Mouse (Mus musculus): ENCODE results near the gene AC153137.1.
A peak's percentile ranks its signal among the peaks of the same experiment; 100 is the strongest.
"Not testable (repeated sequence)": the region's sequence is repeated elsewhere in the genome, so short reads cannot be mapped to it uniquely, and the experiment has no call there.

Gene AC153137.1

GRCm38 (mm10) chr1:30977868-30978267 is at the start of gene AC153137.1:
Gene AC153137.1 (minus strand): TSS chr1:30977968.
- not testable (repeated sequence) for DNase-seq

DNA sequence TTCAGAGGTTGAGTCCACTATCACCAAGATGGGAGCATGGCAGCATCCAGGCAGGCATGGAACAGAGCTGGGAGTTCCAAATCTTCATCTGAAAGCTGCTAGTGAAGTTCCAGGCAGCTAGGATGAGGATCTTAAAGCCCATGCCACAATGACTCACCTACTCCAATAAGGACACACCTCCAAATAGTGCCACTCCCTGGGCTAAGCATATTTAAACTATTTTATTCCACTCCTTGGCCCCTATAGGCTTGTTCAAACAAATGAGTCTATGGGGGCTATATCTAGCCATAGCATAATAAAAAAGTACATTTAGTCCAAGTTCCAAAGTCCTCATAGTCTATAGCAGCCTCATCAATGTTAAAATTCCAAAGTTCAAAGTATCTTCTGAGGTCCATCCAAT is 45.4 kb upstream of the AC153137.1 start:
- no peak for DNase-seq

GRCm38 (mm10) chr1:31019283-31019682 is 41.5 kb upstream of the AC153137.1 start:
- no peak for DNase-seq

DNA sequence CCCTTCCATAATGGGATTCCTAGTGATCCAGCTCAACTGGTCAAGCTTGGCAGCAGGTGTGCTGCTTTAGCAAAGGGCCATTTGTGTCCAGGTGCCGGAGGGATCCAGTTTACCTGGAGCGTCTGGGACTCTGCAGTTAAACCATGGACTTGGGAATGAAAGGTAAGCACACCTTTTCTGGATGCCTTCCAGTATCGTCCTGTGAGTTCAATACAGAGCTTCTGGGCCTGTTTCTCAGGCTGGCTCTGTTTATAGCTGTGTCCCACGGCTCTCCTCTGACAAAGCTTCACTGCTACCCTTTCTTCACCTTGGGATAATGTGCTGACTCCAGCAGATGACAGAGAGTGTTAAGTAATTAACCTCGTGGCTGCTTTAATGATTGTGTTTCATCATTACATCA is 39.6 kb upstream of the AC153137.1 start:
- DNase-seq: no peak

DNA sequence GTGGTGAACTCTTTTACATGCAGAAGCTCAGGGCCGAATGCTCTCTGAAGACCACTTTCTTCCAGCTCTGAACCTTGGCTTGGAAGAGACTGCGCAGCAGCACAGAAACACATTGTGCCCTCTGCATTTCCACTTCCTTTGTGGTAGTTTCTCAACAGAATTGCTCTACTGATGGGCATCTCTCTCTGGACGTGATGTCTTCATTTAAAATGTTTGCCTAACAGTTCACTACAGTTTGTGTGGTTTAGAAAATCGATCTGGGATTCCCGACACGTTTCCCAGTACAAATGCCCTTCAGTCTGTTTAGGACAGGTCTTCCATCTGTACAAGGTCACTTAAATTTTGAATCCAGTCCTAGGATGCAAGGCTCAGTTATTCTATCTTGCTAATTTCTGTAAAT is 38.3 kb upstream of the AC153137.1 start:
- DNase-seq: no peak

DNA sequence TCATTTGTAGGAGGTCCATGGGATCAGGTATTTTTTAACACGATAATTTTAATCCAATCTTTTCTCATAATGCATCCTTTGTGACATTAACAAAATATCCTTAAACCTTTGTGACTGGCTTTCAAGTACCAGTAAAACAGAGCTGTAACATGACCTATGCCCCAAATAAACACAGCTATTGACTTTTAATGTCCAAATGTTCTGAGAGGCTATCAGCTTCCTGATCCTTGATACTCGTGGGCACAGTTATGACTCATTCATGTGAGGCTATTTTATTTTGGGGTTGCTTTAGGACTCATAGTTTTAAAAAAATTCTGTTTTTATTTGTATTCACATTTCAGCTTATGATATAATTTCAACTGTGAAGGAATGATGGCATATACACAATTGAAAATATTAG is 37.5 kb upstream of the AC153137.1 start:
- no peak for DNase-seq

GRCm38 (mm10) chr1:30977239-30977638 is 529 bp downstream of the AC153137.1 start:
- DNase-seq: not testable (repeated sequence)

GRCm38 (mm10) chr1:30951795-30952194 is 26.0 kb downstream of the AC153137.1 start:
- no peak for DNase-seq

GRCm38 (mm10) chr1:30950456-30950835 is 27.3 kb downstream of the AC153137.1 start:
- DNase-seq: no peak

- DNase-seq: peak; percentile 96
Measured at GRCm38 (mm10) chr1:30949710-30950455, 27.9 kb downstream of the AC153137.1 start.

- DNase-seq: peak; percentile 64
Measured at GRCm38 (mm10) chr1:30948950-30949639, 28.7 kb downstream of the AC153137.1 start.

DNA sequence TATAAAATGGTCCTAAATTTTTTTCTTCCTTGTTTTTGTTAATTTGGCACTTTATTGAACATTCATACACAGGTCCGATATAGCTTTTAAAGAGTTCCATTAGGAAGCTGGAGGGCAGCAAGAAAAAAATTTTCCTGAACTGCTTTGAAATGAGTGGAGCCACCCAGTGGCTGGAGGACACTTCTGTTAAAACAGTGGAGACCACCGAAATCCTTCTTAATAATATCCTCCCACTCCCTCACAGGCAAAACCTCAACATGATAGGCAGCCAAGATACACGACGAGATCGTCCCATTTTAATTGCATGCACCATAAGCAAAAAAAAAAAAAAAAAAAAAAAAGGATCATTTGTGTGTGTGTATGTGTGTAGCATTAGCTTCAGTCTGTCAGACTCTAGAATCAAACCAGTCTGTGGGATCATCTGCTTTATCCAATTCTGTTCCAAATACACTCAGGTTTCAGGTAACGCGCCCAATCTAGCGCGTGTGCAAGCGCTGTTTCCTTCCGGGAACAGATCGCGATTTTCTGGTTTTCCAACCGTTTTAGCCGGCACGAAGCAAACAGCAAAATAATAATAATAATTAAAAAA is 29.3 kb downstream of the AC153137.1 start:
- DNase-seq: peak; percentile 20

GRCm38 (mm10) chr1:30945136-30945535 is 32.6 kb downstream of the AC153137.1 start:
- DNase-seq: no peak

DNA sequence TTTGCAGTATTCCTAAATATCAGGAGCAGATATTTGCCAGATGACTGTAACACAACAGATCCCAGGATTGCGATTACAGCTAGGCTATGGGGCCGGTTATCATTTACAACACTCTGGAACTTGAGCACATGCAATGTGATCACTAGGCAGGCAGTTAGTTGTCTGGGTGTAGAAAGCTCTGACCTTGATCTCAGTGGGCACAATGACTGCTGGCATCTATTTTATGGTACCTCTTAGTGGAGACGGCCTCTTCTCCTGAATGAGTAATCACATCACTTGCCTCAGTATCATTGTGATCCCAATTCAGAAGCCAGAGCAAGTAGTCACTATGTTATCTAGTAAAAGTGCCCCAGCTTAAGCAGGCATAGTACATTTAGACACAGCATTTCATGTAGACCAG is 37.2 kb downstream of the AC153137.1 start:
- DNase-seq: no peak

DNA sequence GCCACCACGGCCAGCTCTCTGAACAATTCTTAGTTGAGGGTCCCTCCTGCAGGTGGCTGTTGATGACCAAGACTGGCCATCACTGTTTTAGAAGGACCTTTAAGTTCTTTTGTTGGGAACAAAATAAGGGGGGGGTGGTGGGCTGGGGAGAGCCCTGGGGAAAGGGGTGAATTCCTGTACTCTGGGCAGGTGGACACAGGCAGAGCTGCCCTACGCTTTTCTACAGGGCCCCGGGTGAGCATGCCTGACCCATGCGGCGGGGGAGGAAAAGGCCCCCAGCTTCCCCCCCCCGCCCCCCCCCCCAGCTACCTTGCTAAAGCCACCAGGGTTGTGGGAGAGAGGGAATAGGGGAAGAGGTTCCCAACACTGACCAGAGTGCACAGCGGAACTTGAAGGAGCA is 39.4 kb downstream of the AC153137.1 start:
- DNase-seq: no peak

DNA sequence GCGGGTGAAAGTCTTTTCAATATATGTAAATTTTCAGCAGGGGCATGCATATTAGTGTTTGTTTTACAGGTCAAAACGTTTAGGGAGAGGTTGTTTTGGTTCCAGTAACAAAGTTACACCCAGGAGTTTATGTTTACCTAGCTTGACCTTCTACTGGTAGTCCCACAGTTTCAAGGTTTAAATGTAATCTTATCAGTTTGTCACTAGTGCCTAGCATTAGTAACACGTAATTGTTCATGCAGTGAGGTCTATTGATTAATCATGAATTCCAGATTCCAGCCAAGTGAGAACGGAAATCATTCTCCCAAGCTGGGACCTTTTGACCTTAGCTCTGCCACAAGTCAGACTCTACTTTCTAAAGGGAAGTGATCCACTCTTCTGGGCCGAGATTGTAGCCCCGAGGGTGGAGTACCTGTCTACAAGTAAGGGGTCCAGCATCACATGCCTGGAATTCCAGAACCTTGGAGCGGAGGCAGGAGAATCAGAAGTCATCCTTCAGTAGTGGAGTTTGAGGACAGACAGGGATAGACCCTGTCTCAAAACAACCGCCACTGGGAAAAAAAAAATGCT is 40.3 kb downstream of the AC153137.1 start:
- no peak for DNase-seq

- no peak for DNase-seq
Measured at GRCm38 (mm10) chr1:30936488-30936887, 41.3 kb downstream of the AC153137.1 start.

DNA sequence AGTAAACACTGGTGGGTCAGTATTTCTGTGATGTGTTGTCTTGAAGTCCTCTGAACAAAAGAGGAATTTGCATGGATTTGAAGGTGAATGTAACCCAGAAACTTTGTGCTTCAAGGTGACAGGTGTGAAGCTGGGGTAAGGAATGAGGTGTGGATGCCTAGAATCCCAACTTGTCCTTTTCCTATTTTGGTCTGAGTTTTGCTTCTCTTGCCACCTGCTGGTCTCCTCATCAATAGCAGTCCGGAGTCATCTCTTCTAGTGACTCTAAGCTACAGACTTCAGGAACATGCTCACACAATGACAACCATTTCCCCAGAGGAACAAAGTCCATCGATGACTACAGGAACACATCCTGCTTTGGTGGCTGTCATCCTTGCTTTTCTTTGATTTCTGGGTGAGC is 46.9 kb downstream of the AC153137.1 start:
- no peak for DNase-seq

GRCm38 (mm10) chr1:30930194-30930593 is 47.6 kb downstream of the AC153137.1 start:
- DNase-seq: no peak
